20 mouse cellular contexts compared by ENCODE assay signal in genomic region chr19:37275555-37275954, GRCm38 (mm10).
DNase-seq lines count a peak whose midpoint lies in the region; ATAC-seq and TF ChIP-seq lines count a peak whose summit lies in the region.
"Had no signal": no experiment of that assay in that cellular context is flagged by ENCODE, and none has a peak within 500 bp of the region (broad histone marks: within the 10 kb centered on the region; RNA-seq: fewer than 3 reads in every experiment).

No protein-coding gene starts in this region.

- H3K36me3 ChIP-seq in thymus, adult 2 months (ENCODE audit: control insufficient read depth, insufficient read depth, low read length) = no peaks in the 10 kb centered on the region

- TF ChIP-seq POLR2A in thymus, adult 2 months (IDR thresholded peaks at IDR 0.05; ENCODE audit: control insufficient read depth, extremely low read depth, insufficient read depth, low read length, poor library complexity) = no peak

- intact Hi-C loops in left cerebral cortex, adult 2 months (cut with DNase I) = no loop called here

- no peak for TF ChIP-seq CTCF in left cerebral cortex, adult 2 months (IDR thresholded peaks at IDR 0.05)
- TF ChIP-seq CTCF in thymus, adult 2 months (IDR thresholded peaks at IDR 0.05; ENCODE audit: borderline replicate concordance, control insufficient read depth, extremely low read depth, insufficient read depth, low read length, poor library complexity) = no peak

- H3K4me1 ChIP-seq in thymus, adult 2 months (replicated peaks; ENCODE audit: control insufficient read depth, insufficient read depth, low read length) = no peaks in the 10 kb centered on the region
- H3K4me1 ChIP-seq: embryonic facial prominence, embryonic 12.5 days; forebrain, embryonic 12.5 days; hindbrain, embryonic 15.5 days had no signal

- no peaks in the 10 kb centered on the region for H3K27me3 ChIP-seq in thymus, adult 2 months (ENCODE audit: control insufficient read depth, insufficient read depth, low read length)
- H3K27me3 ChIP-seq: embryonic facial prominence, embryonic 12.5 days; forebrain, embryonic 12.5 days; heart, embryonic 13.5 days; hindbrain, embryonic 15.5 days had no signal

- ATAC-seq in erythroblast, adult 5-6 weeks (replicated peaks; ENCODE audit: low FRiP score, poor library complexity, severe bottlenecking) = 0 out of 2 replicates have a peak, but pooled peaks have one; percentile 4
- ATAC-seq: forebrain, embryonic 16.5 days had no signal

- H3K27ac ChIP-seq in left cerebral cortex, adult 2 months = peak overlapping the region; percentile 53
- no peak overlapping the region for H3K27ac ChIP-seq in thymus, adult 2 months (ENCODE audit: control insufficient read depth, insufficient read depth, low read length)
- H3K27ac ChIP-seq: embryonic facial prominence, embryonic 12.5 days; forebrain, embryonic 12.5 days; gastrocnemius, adult 2 months; heart, embryonic 13.5 days; hindbrain, embryonic 15.5 days had no signal

- DNase-seq in left cerebral cortex, adult 2 months (ENCODE audit: extremely low spot score in 1 of 2, low spot score in 2 of 2) = no peak
- no peak for DNase-seq in left cerebral cortex, adult 18-20 months (ENCODE audit: low spot score in 2 of 2)
- DNase-seq in brain, adult 2 months (ENCODE audit: low read depth, low spot score) = peak; percentile 86
- DNase-seq in thymus, adult 2 months = no peak
- DNase-seq in lung, postnatal 36 days = no peak
- DNase-seq: adrenal gland, adult 8-10 months; adrenal gland, postnatal 36 days; cerebellum, adult 11 months; cerebellum, adult 8-10 months; cerebellum, postnatal 14 days; gastrocnemius, adult 2 months; gastrocnemius, postnatal 25 days; heart, adult 11 months; heart, postnatal 36 days had no signal

- H3K4me3 ChIP-seq in left cerebral cortex, adult 2 months = no peak overlapping the region
- no peak overlapping the region for H3K4me3 ChIP-seq in thymus, adult 2 months (ENCODE audit: control insufficient read depth, insufficient read depth, low read length)
- H3K4me3 ChIP-seq: embryonic facial prominence, embryonic 12.5 days; forebrain, embryonic 12.5 days; gastrocnemius, adult 2 months; heart, embryonic 13.5 days; hindbrain, embryonic 15.5 days had no signal

- WGBS in thymus, adult 2 months = 95% methylated on average over 9 of the region's 9 CpGs
